Mouse (Mus musculus) kidney, postnatal 0 days (tissue): ENCODE measurements around the gene Macf1. TPM values are rescaled to one million over a fixed set of nuclear protein-coding genes. Genes with fewer than 3 reads are reported as not detected.

ENCODE experiments used
- ATAC-seq: fragments of 200-750 bp; cut with Nextera tagmentation; replicated peaks from 2 replicates; pipeline ENCODE4 v1.8.0; 2017; ENCODE audit warnings: low read depth, moderate number of reproducible peaks, moderate TSS enrichment, moderate library complexity; ENCODE audit not compliant: low FRiP score
- DNase-seq: peaks from one replicate; pipeline ENCODE4 v3.0.0-alpha.2; 2016; ENCODE audit warnings: low spot score
- H3K27ac ChIP-seq: fragments of 300-500 bp; sonication (generic); 2 replicates; pipeline ENCODE4 v1.5.1; 2014; ENCODE audit warnings: mild to moderate bottlenecking
- H3K27me3 ChIP-seq: fragments of 300-500 bp; sonication (generic); 2 replicates; pipeline ENCODE4 v1.6.1; 2014; ENCODE audit warnings: low read length, mixed read lengths; ENCODE audit not compliant: insufficient read depth
- H3K36me3 ChIP-seq: fragments of 300-500 bp; sonication (generic); 2 replicates; pipeline ENCODE4 v1.6.1; 2014; ENCODE audit warnings: low read length, mixed read lengths; ENCODE audit not compliant: insufficient read depth
- H3K4me1 ChIP-seq: fragments of 300-500 bp; sonication (generic); replicated peaks from 2 replicates; pipeline ENCODE4 v1.6.1; 2014; ENCODE audit warnings: antibody characterized with exemption, low read length, mixed read lengths; ENCODE audit not compliant: insufficient read depth
- H3K4me2 ChIP-seq: fragments of 300-500 bp; sonication (generic); 2 replicates; pipeline ENCODE4 v1.6.1; 2014; ENCODE audit warnings: mild to moderate bottlenecking, low read length, moderate library complexity, mixed read lengths
- H3K4me3 ChIP-seq: fragments of 300-500 bp; sonication (generic); replicated peaks from 2 replicates; pipeline ENCODE4 v1.5.1; 2014; ENCODE audit warnings: low read depth, low read length
- H3K9ac ChIP-seq: fragments of 300-500 bp; sonication (generic); 2 replicates; pipeline ENCODE4 v1.6.1; 2014; ENCODE audit warnings: low read depth, low read length
- H3K9me3 ChIP-seq: fragments of 300-500 bp; sonication (generic); replicated peaks from 2 replicates; pipeline ENCODE4 v1.6.1; 2016; ENCODE audit warnings: low read length, inconsistent platforms, mixed read lengths
- CTCF ChIP-seq: IDR thresholded peaks from 2 replicates; pipeline ENCODE4 v1.5.1; 2016; ENCODE audit warnings: antibody characterized with exemption, low read depth, mild to moderate bottlenecking, moderate library complexity
- WGBS: fragments of 180-500 bp; shearing (Covaris S2); extraction: QIAGEN DNeasy Blood & Tissue Kit; methylation state at CpG from one replicate; pipeline ENCODE4 v1.1.7; 2014; 5-methylcytosine and 5-hydroxymethylcytosine counted together
- polyA plus RNA-seq: library from polyadenylated mRNA; unstranded; fragments of >200 nt; fragmentation: Nextera tagmentation; extraction: Ambion mirVana; gene quantifications from 2 replicates; pipeline ENCODE4 v1.2.1, GENCODE M21; 2015

The Macf1 gene
- 33.8 and 36.9 TPM in 2 replicates for polyA plus RNA-seq

DNA sequence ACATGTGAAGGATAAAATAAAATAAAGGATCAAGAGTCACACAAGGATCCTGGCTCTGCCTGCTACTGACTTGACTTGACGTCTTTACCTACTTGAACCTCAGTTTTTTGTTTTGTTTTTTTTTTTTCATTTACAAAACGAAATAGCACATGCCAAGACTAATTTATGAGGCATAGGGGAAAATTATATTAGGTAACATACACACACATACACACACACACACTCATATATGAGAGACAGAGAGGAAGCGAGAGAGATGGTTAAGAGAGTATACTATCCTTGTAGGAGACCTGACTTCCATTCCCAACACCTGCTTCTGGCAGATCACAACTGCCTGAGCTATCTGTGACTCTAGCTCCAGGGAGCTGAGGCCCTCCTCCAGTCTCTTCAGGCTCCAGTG lies at the start of gene Macf1:
Gene Macf1 (minus strand): TSS at position 101 of the 400 bp plus-strand sequence.
- DNase-seq (no peak), ATAC-seq (no peak)
- H3K9ac ChIP-seq: no peak within 1 kb of the TSS
- WGBS: 78% methylated on average over 3 of the region's 3 CpGs
- no peaks in the 10 kb centered on the region for H3K36me3 ChIP-seq
- H3K27me3 ChIP-seq: no peaks in the 10 kb centered on the region
- 0 out of 2 replicates have a peak, but pooled peaks cover 5% of the 10 kb centered on the region for H3K4me1 ChIP-seq
- no peak within 1 kb of the TSS for H3K4me3 ChIP-seq
- H3K4me2 ChIP-seq: no peak within 1 kb of the TSS
- no peak for TF ChIP-seq CTCF
- no peaks in the 10 kb centered on the region for H3K9me3 ChIP-seq
- no peak within 1 kb of the TSS for H3K27ac ChIP-seq

DNA sequence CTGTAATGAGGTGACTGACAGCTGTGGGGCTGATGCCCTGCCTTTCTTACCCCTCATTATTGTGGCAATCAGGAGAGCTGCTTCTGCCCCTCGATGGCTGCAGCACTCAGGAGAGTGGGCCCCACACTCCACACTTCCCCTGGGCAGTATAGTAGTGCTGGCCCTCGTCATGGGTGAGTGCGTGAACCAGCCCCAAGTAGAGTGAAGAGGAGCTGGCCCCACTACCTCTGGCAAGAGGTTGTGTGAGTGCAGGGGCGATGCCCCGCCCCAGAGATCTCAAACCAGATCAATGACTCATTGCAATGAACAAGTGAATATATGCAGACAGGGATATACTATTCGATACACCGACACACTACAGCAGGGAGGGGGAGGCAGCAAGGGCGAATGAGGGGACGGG lies 49.4 kb upstream of the Macf1 start:
- Histone ChIP-seq H3K27ac (no peak overlapping the region), H3K9me3 (no peaks in the 10 kb centered on the region), H3K4me3 (no peak overlapping the region), H3K4me1 (no peaks in the 10 kb centered on the region), H3K36me3 (peaks cover 28% of the 10 kb centered on the region), H3K4me2 (no peak overlapping the region), H3K9ac (no peak overlapping the region), H3K27me3 (no peaks in the 10 kb centered on the region)
- DNase-seq (no peak), ATAC-seq (0 out of 2 replicates have a peak, but pooled peaks have one; percentile 25)
- WGBS: 78% methylated on average over 9 of the region's 9 CpGs
- TF ChIP-seq CTCF: no peak

DNA sequence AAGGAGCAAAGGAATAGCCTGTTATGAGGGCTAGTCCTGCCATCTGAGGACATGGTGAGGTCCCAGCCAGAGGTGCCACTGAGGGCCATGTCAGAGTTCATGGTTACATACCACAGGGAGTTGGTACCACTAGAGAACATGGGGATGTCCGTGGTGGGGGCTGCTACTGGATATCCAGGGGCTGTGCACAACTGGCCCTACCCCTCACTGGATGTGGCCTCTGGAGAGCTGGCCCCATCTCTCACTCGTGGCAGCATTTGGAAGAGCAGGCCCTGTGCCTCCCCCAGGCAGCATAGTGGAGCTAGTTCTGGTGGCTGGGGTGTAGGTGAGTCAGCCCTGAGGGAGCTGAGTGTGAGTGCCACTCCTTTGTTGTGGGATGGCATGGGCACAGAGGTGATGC lies 48.8 kb upstream of the Macf1 start:
- ATAC-seq: no peak
- Histone ChIP-seq H3K36me3 (peaks cover 22% of the 10 kb centered on the region; the same call in 1 of the 2 replicates), H3K4me2 (no peak overlapping the region), H3K27me3 (no peaks in the 10 kb centered on the region), H3K9ac (no peak overlapping the region), H3K27ac (no peak overlapping the region), H3K4me3 (no peak overlapping the region), H3K4me1 (no peaks in the 10 kb centered on the region), H3K9me3 (no peaks in the 10 kb centered on the region)
- TF ChIP-seq CTCF: no peak
- DNase-seq: no peak
- 91% methylated on average over 2 of the region's 2 CpGs for WGBS

DNA sequence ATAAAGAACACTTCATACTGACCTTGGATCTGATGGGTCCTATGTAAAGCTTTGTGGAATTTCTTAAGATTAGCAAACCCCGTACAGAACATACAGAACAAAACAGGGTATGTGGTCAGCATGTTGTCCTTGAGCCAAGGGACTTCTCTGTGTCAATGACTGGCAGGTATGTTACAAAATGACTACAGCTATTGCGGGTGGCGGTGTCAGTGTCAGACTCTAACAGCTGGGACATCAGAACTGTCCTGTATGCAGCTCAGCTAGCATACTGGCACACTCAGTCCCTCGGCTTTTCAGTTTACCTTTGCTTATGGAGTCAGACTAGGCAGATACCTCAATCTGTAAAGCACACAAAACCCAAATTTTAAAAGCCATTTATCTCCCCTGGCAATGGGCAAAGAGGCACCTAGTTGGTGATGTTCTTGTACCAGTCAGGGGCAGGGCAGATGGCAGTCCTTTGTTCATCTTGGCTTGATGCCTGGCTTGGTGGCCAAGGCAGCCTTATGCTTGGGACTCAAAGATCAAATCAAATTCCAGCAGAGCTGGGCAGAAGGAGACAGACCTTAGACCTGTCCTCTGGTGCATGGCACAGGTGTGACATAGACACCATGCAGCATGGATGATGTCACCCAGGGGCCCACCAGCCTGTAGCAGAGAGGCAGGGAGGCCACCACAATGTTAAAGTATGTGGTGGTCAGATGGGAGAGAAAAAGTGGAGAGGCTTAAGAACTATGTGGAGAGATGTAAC lies 48.2 kb upstream of the Macf1 start:
- Histone ChIP-seq H3K27ac (no peak overlapping the region), H3K36me3 (peaks cover 18% of the 10 kb centered on the region; the same call in 1 of the 2 replicates), H3K4me3 (no peak overlapping the region), H3K9me3 (no peaks in the 10 kb centered on the region), H3K27me3 (no peaks in the 10 kb centered on the region), H3K4me2 (no peak overlapping the region), H3K9ac (no peak overlapping the region), H3K4me1 (no peaks in the 10 kb centered on the region)
- ATAC-seq (0 out of 2 replicates have a peak, but pooled peaks have one; percentile 43), DNase-seq (no peak)
- WGBS: 91% methylated on average over 4 of the region's 4 CpGs
- TF ChIP-seq CTCF: no peak

DNA sequence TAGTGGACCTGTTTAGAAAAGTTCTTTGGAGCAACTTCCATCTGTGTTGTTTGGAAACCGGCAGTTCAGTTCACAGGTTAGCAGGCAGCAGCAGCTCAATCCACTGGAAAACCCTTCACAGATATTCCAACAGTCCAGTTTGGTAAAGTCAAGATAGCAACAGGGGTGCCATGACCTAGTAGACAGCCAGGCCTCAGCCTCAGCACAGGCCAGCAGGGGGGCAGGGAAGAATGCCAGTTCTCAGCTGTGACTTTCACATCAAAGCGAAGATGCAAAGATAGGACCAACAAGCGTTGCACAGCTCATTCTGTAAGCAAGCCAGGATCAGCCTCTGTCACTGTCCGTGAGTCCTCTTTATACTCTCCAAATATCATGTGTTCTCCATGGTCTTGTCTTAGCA lies 37.6 kb upstream of the Macf1 start:
- H3K9ac ChIP-seq: no peak overlapping the region
- ATAC-seq (no peak), DNase-seq (no peak)
- H3K27me3 ChIP-seq: no peaks in the 10 kb centered on the region
- H3K4me2 ChIP-seq: no peak overlapping the region
- H3K9me3 ChIP-seq: no peaks in the 10 kb centered on the region
- no peak overlapping the region for H3K4me3 ChIP-seq
- 87% methylated on average over 4 of the region's 4 CpGs for WGBS
- TF ChIP-seq CTCF: no peak
- H3K4me1 ChIP-seq: 0 out of 2 replicates have a peak, but pooled peaks cover 3% of the 10 kb centered on the region
- H3K36me3 ChIP-seq: no peaks in the 10 kb centered on the region
- no peak overlapping the region for H3K27ac ChIP-seq

DNA sequence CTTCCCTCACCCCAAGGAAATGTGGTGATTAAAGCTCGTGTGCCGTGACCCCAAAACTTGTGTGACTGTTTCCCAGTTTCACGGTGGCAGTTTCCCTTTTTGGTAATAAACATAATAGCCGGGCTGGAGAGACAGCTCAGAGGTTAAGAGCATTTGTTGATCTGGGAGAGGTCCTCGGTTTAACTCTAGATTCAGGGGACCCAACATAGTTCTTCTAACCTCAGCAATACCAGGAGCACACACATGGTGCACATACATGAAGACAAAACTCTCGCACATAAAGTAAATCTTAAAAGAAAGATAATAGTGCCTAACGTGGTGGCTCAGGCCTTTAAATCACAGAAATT lies 34.2 kb upstream of the Macf1 start:
- ATAC-seq: peak; percentile 15; the same call in 1 of the 2 replicates
- H3K9ac ChIP-seq: peak overlapping the region; percentile 69
- 0 out of 2 replicates have a peak, but pooled peaks cover 4% of the 10 kb centered on the region for H3K36me3 ChIP-seq
- WGBS: 16% methylated on average over 7 of the region's 7 CpGs
- H3K27me3 ChIP-seq: no peaks in the 10 kb centered on the region
- no peak for DNase-seq
- H3K9me3 ChIP-seq: no peaks in the 10 kb centered on the region
- H3K4me1 ChIP-seq: 0 out of 2 replicates have a peak, but pooled peaks cover 3% of the 10 kb centered on the region
- H3K4me3 ChIP-seq: peak overlapping the region; percentile 54
- no peak for TF ChIP-seq CTCF
- peak overlapping the region; percentile 47 for H3K4me2 ChIP-seq
- H3K27ac ChIP-seq: 0 out of 2 replicates have a peak overlapping the region, but pooled peaks have one; percentile 1
